Mouse (Mus musculus): ENCODE measurements around the gene Sag.

- TF ChIP-seq CTCF (IDR thresholded peaks at IDR 0.05; ENCODE audit: borderline replicate concordance, control insufficient read depth, extremely low read depth, insufficient read depth, low read length, poor library complexity) (no peak), POLR2A (IDR thresholded peaks at IDR 0.05; ENCODE audit: control insufficient read depth, extremely low read depth, insufficient read depth, low read length, poor library complexity) (no peak)
Measured at GRCm38 (mm10) chr1:87880856-87881255, 77.4 kb downstream of the Sag start.
